Mouse (Mus musculus): ENCODE measurements around the gene Serpina3c. TPM values are rescaled to one million over a fixed set of nuclear protein-coding genes. Genes with fewer than 3 reads are reported as not detected.
"Not testable (repeated sequence)": the region's sequence is repeated elsewhere in the genome, so short reads cannot be mapped to it uniquely, and the experiment has no call there.

The Serpina3c gene
- total RNA-seq, 4 experiments from 2014 or later: 8.3 to 18.3 (median 13.6) TPM

DNA sequence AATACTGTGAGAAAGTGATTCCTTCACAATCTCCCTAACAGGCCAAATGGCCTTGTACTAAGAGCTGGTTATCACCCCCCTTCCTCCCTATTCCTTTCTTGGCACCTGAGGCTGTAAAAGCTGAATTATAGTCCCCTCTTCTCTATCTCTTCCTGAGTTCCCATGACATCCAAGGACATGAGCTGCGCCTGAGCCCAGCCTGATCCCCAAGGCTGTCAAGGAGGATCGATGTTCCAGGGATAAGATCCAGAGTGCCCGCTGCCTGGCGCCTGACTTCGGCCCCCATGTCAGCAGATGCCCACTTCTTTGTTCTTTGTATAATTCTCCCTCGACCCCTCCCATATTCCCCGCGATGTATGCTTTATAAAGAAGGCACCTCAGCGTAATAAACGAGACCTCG is 41.3 kb downstream of the Serpina3c start, which contains the start of gene Serpina3a:
TSS of gene Serpina3a (plus strand) at position 392 of the 400 bp plus-strand sequence.
- not testable (repeated sequence) for DNase-seq

DNA sequence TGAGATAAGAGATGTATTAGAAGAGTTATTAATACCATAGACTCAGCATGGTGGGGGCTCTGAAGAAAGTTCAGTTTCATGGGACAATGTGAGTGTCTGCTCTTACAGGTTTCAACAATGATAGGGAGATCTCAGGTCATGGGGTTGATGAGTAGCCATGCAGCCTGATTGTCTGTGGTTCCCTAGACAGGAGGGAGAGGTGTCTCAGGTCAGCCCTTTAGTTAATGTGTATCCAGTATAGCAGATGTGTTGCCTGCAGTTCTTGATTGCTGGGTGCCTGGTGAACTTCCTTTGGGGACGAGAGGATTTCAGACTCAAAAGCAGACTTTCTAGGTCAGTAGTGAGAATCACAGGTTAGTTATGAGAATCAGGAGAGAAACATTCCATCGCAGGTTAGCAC is 45.2 kb downstream of the Serpina3c start:
- DNase-seq: no peak

GRCm38 (mm10) chr12:104106919-104107318 is 46.8 kb downstream of the Serpina3c start:
- no peak for DNase-seq

GRCm38 (mm10) chr12:104105847-104106246 is 47.8 kb downstream of the Serpina3c start:
- DNase-seq: no peak

- peak; percentile 22 for DNase-seq
Measured at GRCm38 (mm10) chr12:104100768-104101167, 52.9 kb downstream of the Serpina3c start, which contains the start of gene Serpina5. Serpina5 (plus strand) TSS chr12:104101113.

Other genes with a start within 250 kb of the Serpina3c start
- gene Serpina1c, start 249.0 kb downstream of the Serpina3c start, total RNA-seq (2022): 1 to 10 TPM in 1 of 4 experiments, under 1 TPM in 1, not detected in 2; 0.93 to 4.6 TPM
- gene Serpina1e, start 194.9 kb downstream of the Serpina3c start, total RNA-seq (2022): 1 to 10 TPM in 1 of 4 experiments, under 1 TPM in 1, not detected in 2; 0.20 to 1.4 TPM
- not detected for gene Serpina11, start 163.9 kb downstream of the Serpina3c start, total RNA-seq (2022)
- gene Serpina9, start 140.1 kb downstream of the Serpina3c start, total RNA-seq (2022): not detected
- gene Serpina12, start 109.4 kb downstream of the Serpina3c start, total RNA-seq (2022): under 1 TPM in 3 of 4 experiments, not detected in 1; 0.08 to 0.38 (median 0.28) TPM
- 1 to 10 TPM; 1.1 to 3.3 (median 1.9) TPM for gene Serpina5, start 52.8 kb downstream of the Serpina3c start, total RNA-seq (2022)
- under 1 TPM in 1 of 4 experiments, not detected in 3; 0.20 TPM for gene Serpina3a, start 41.1 kb downstream of the Serpina3c start, total RNA-seq (2022)
- gene Serpina3b, start 25.9 kb downstream of the Serpina3c start, total RNA-seq (2022): under 1 TPM in 3 of 4 experiments, not detected in 1; 0.15 to 0.40 (median 0.20) TPM
- under 1 TPM in 3 of 4 experiments, not detected in 1; 0.35 to 0.78 (median 0.38) TPM for gene Serpina3f, start 60.7 kb upstream of the Serpina3c start, total RNA-seq (2022)
- gene Serpina3g, start 82.4 kb upstream of the Serpina3c start, total RNA-seq (2022): 1 to 10 TPM; 3.0 to 9.9 (median 3.8) TPM
- gene Serpina3i, start 109.3 kb upstream of the Serpina3c start, total RNA-seq (2022): under 1 TPM in 2 of 4 experiments, not detected in 2; 0.24 to 0.31 TPM
- gene Serpina3j, start 160.7 kb upstream of the Serpina3c start, total RNA-seq (2022): under 1 TPM in 1 of 4 experiments, not detected in 3; 0.42 TPM
- 1 to 10 TPM in 3 of 4 experiments, under 1 TPM in 1; 0.49 to 6.3 (median 3.1) TPM for gene Serpina3k, start 184.6 kb upstream of the Serpina3c start, total RNA-seq (2022)
- 1 to 10 TPM in 3 of 4 experiments, under 1 TPM in 1; 0.74 to 2.5 (median 1.1) TPM for gene Serpina3m, start 184.6 kb upstream of the Serpina3c start, total RNA-seq (2022)

Data from adrenal gland, adult 8-10 months (tissue).